Mouse (Mus musculus) kidney, adult 2 months (tissue): ENCODE data around the gene Dolpp1.

Experiments
- CTCF ChIP-seq: fragments of 200-500 bp; conservative IDR thresholded peaks from 2 replicates; pipeline ENCODE4 v1.5.1; 2011; ENCODE audit warnings: low read depth, mild to moderate bottlenecking, control low read depth, low read length, moderate library complexity, mixed read lengths; ENCODE audit not compliant: insufficient read depth, insufficient read length
- POLR2A ChIP-seq: fragments of 200-500 bp; IDR thresholded peaks from one replicate; pipeline ENCODE4 v1.6.1; 2011; ENCODE audit warnings: low read depth, low read length, control low read depth

GRCm38 (mm10) chr2:30402351-30402826 lies 10.3 kb downstream of the Dolpp1 start:
- TF ChIP-seq CTCF: no peak
- TF ChIP-seq POLR2A: no peak
